Mouse (Mus musculus) heart, embryonic 14.5 days (tissue): ENCODE results near the gene Ttc21a. TPM values are rescaled to one million over a fixed set of nuclear protein-coding genes. Genes with fewer than 3 reads are reported as not detected.

Experiments
- ATAC-seq: fragments of 200-750 bp; cut with Nextera tagmentation; 2 replicates; pipeline ENCODE4 v1.8.0; 2017; ENCODE audit warnings: low read depth, moderate TSS enrichment; ENCODE audit not compliant: insufficient number of reproducible peaks, insufficient read depth, low FRiP score
- H3K27ac ChIP-seq, 2 experiments: fragments of 200-500 bp in 1 of 2; fragments of 300-500 bp in 1 of 2; sonication (generic) in 1 of 2; replicated peaks in 1 of 2; 2 replicates each; pipeline ENCODE4 v1.5.1; 2012 to 2014; ENCODE audit warnings: low read depth in 2 of 2, low read length in 2 of 2, control low read depth in 1 of 2, mild to moderate bottlenecking in 1 of 2, mixed read lengths in 1 of 2; ENCODE audit not compliant: control insufficient read depth in 1 of 2, insufficient read depth in 1 of 2
- H3K27me3 ChIP-seq: fragments of 300-500 bp; sonication (generic); 2 replicates; pipeline ENCODE4 v1.6.1; 2014; ENCODE audit warnings: mild to moderate bottlenecking, low read length, control low read depth; ENCODE audit not compliant: control insufficient read depth, insufficient read depth
- H3K36me3 ChIP-seq: fragments of 300-500 bp; sonication (generic); 2 replicates; pipeline ENCODE4 v1.6.1; 2014; ENCODE audit warnings: mild to moderate bottlenecking, control low read depth, low read length, mixed read lengths; ENCODE audit not compliant: control insufficient read depth, insufficient read depth
- H3K4me1 ChIP-seq, 2 experiments: fragments of 200-500 bp in 1 of 2; fragments of 300-500 bp in 1 of 2; sonication (generic) in 1 of 2; 2 replicates each; pipeline ENCODE4 v1.6.1; 2012 to 2014; ENCODE audit warnings: low read length in 2 of 2, control low read depth in 1 of 2, mixed read lengths in 1 of 2; ENCODE audit not compliant: control insufficient read depth in 2 of 2, insufficient read depth in 2 of 2
- H3K4me2 ChIP-seq: fragments of 300-500 bp; sonication (generic); 2 replicates; pipeline ENCODE4 v1.6.1; 2014; ENCODE audit warnings: mild to moderate bottlenecking, low read length
- H3K4me3 ChIP-seq, 2 experiments: fragments of 200-500 bp in 1 of 2; fragments of 300-500 bp in 1 of 2; sonication (generic) in 1 of 2; 2 replicates each; pipeline ENCODE4 v1.5.1; 2012 to 2014; ENCODE audit warnings: low read length in 2 of 2, mild to moderate bottlenecking in 2 of 2, control low read depth in 1 of 2, low read depth in 1 of 2, moderate library complexity in 1 of 2; ENCODE audit not compliant: control insufficient read depth in 1 of 2, insufficient read depth in 1 of 2
- H3K9ac ChIP-seq: fragments of 300-500 bp; sonication (generic); 2 replicates; pipeline ENCODE4 v1.6.1; 2014; ENCODE audit warnings: mild to moderate bottlenecking, low read length
- H3K9me3 ChIP-seq: fragments of 300-500 bp; sonication (generic); 2 replicates; pipeline ENCODE4 v1.6.1; 2016; ENCODE audit warnings: low read length, control low read depth; ENCODE audit not compliant: control insufficient read depth
- WGBS: fragments of 180-500 bp; shearing (Covaris S2); extraction: QIAGEN DNeasy Blood & Tissue Kit; methylation state at CpG from one replicate; pipeline ENCODE4 v1.1.7; 2014; 5-methylcytosine and 5-hydroxymethylcytosine counted together
- polyA plus RNA-seq: library from polyadenylated mRNA; unstranded; fragments of >200 nt; fragmentation: Nextera tagmentation; extraction: Ambion mirVana; gene quantifications from 2 replicates; pipeline ENCODE4 v1.2.1, GENCODE M21; 2014

Ttc21a gene
- polyA plus RNA-seq, 1 experiment from 2014 or later = 0.49 TPM

DNA sequence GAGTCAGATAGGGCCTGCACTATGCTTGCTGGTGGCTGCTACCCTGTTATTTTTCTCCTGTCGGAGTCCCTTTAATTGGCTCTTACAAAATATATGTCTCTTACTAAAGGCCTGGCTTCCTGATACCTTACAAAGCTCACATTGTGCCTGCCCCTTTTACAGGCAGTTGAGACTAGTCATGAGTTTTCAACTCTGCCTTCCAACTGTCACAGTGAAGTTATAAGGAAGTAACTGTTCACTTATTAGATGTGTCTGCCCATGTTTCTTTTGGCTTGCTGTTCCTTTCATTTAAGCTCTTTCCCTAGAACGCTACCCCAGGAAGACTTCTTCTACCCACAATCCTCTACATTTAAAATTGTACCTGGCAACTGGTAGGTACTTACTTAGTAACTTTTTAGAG, 38.0 kb upstream of the Ttc21a start:
- no peak overlapping the region for H3K9ac ChIP-seq
- no peak overlapping the region for H3K4me2 ChIP-seq
- H3K36me3 ChIP-seq = peaks cover 27% of the 10 kb centered on the region
- no peaks in the 10 kb centered on the region for H3K9me3 ChIP-seq
- peaks cover 5 to 10% of the 10 kb centered on the region in 2 experiments for H3K4me1 ChIP-seq
- H3K27me3 ChIP-seq = no peaks in the 10 kb centered on the region
- no peak overlapping the region for H3K4me3 ChIP-seq
- 92% methylated on average over 2 of the region's 2 CpGs for WGBS
- ATAC-seq = no peak
- no peak overlapping the region for H3K27ac ChIP-seq

DNA sequence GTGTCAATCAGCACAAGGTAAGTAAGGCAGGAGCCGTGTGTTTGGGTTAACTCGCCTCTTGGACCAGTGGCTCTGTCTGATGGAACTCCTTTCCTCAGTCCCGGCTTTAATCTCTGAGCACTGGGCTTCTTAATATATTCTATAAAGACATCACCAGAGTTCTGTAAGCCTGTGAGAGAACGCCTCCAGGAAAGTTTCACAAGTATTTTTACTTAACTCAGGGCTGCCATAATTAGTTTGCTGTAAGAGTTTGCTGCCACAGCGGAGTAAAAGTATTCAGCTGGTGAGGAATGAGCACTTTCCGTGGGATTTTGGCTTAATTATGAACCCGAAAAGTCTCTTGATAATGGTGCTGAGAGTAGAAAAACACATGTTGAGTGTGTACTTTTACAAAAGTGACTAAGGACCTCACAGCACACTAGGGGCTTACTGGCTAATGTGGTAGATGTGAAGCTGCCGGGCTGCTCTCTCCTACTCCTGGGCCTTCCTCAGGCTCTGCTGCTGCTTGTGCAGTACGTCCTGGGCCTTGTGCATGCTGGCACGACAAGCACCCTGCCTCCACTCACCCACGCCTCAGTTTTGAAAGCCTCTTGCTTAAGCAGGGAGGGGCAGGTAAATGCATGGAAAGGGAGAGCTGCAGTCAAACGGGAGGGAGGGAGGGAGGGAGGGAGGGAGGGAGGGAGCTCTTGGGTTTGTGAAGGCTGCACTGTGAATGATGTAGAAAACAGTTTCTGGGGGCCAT, 34.8 kb upstream of the Ttc21a start:
- no peaks in the 10 kb centered on the region for H3K9me3 ChIP-seq
- H3K4me3 ChIP-seq = no peak overlapping the region
- no peak overlapping the region for H3K4me2 ChIP-seq
- no peaks in the 10 kb centered on the region for H3K27me3 ChIP-seq
- no peak overlapping the region for H3K9ac ChIP-seq
- peaks cover 57% of the 10 kb centered on the region for H3K36me3 ChIP-seq
- no peak for ATAC-seq
- 86% methylated on average over 11 of the region's 12 CpGs for WGBS
- no peak overlapping the region for H3K27ac ChIP-seq
- H3K4me1 ChIP-seq = no peaks in the 10 kb centered on the region

DNA sequence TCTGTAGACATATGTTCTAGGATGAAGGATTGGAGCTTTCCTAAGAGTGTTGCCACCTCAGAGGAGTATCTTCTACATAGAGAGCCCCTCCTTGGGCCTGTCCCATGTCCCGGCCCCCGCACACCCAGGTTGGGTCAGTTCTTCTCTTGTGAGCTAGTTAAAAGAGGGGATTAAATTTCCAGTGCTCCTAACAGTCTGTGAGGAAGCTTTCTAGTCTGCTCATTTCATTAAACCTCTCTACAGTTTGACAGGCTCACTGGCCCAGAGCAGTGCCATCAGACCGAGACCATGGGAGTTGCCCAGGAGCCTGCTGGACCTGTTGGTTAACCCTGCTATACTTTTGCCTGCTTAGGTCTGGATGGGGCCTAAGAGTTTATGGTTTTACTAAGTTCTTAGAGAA, 28.7 kb upstream of the Ttc21a start:
- no peak overlapping the region for H3K27ac ChIP-seq
- WGBS = 93% methylated on average over 3 of the region's 3 CpGs
- peaks cover 98% of the 10 kb centered on the region for H3K36me3 ChIP-seq
- H3K27me3 ChIP-seq = no peaks in the 10 kb centered on the region
- H3K4me2 ChIP-seq = no peak overlapping the region
- no peak overlapping the region for H3K4me3 ChIP-seq
- no peaks in the 10 kb centered on the region for H3K9me3 ChIP-seq
- no peak for ATAC-seq
- H3K9ac ChIP-seq = no peak overlapping the region
- no peaks in the 10 kb centered on the region for H3K4me1 ChIP-seq

DNA sequence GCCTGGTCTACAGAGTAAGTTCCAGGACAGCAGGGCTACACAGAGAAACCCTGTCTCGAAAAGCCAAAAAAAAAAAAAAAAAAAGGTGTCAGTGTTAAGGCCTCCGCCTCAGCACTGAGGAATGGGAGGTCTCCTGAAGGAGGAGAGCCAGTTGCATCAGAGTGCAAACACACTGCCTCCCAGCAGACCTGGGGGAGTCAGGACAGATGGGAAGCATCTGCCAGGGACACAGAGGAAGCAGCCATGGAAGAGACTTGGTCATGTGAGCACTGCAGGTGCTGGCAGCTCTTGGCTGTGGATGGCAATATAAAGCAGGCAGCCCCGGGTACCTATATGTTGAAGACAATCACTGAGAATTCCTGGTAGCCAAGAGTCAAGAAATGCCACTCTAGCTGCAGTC, 27.5 kb upstream of the Ttc21a start:
- Histone ChIP-seq H3K9ac (no peak overlapping the region), H3K27me3 (no peaks in the 10 kb centered on the region), H3K4me3 (no peak overlapping the region), H3K27ac (no peak overlapping the region), H3K4me1 (no peaks in the 10 kb centered on the region), H3K36me3 (peaks cover 98% of the 10 kb centered on the region), H3K4me2 (no peak overlapping the region), H3K9me3 (no peaks in the 10 kb centered on the region)
- no peak for ATAC-seq
- WGBS = 84% methylated on average over 3 of the region's 3 CpGs

DNA sequence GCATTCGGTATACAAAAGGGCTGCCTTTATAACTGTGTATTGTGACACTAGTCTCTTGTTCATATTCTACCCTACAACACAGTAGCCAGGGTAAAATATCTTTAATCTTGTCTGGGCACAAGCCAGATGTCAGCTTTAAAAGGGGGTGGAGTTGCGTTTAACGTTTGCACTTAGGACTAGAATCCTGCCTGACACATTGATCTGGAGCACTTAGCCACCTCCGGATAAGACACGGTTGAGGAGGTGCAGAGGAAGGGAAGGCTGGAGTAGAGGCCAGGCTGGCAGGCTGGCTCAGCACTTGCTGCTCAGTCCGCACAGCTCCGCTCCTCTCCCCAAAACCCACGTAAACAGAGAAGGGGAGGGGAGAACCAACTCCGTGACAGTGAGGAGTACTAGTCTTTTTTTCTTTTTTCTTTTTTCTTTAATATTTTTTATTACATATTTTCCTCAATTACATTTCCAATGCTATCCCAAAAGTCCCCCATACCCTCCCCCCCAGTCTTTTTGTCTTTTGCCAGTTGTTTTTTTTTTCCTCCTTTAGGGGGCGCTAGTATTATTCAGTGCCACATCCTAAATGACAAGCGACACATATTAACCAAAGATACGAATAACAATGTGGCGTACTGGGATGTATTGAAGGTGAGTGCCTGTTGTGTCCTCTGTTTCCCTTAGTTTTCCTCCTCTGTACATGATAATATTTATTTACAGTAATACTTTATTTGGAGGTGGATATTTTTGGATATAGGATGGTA, 24.1 kb upstream of the Ttc21a start:
- Histone ChIP-seq H3K4me3 (no peak overlapping the region), H3K27me3 (no peaks in the 10 kb centered on the region), H3K9ac (no peak overlapping the region), H3K36me3 (peaks cover 99% of the 10 kb centered on the region), H3K4me1 (no peaks in the 10 kb centered on the region), H3K27ac (no peak overlapping the region), H3K9me3 (no peaks in the 10 kb centered on the region), H3K4me2 (no peak overlapping the region)
- 69% methylated on average over 13 of the region's 13 CpGs for WGBS
- ATAC-seq = no peak

DNA sequence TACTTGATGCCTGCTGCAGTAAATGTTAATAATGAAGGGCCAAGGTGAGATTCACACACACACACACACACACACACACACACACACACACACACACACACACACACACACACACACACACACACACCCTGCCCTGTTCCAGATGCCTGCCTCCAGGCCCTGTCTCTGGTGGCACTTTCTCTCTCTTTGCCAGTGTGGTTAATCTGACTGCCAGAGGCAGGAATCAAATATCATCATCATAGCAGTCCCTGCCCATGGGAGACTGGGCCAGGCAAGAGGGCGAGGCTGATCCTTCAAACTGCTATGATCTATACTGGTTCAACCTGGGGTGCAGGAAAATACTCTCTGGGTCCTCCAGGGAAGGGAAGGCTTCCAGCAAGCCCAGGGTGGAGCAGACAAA, 17.5 kb upstream of the Ttc21a start:
- WGBS = 76% methylated on average over 1 of the region's 1 CpGs
- ATAC-seq = no peak
- Histone ChIP-seq H3K4me1 (no peaks in the 10 kb centered on the region), H3K27me3 (no peaks in the 10 kb centered on the region), H3K4me2 (no peak overlapping the region), H3K4me3 (no peak overlapping the region), H3K9me3 (no peaks in the 10 kb centered on the region), H3K27ac (no peak overlapping the region), H3K9ac (no peak overlapping the region), H3K36me3 (peaks cover 95% of the 10 kb centered on the region)

DNA sequence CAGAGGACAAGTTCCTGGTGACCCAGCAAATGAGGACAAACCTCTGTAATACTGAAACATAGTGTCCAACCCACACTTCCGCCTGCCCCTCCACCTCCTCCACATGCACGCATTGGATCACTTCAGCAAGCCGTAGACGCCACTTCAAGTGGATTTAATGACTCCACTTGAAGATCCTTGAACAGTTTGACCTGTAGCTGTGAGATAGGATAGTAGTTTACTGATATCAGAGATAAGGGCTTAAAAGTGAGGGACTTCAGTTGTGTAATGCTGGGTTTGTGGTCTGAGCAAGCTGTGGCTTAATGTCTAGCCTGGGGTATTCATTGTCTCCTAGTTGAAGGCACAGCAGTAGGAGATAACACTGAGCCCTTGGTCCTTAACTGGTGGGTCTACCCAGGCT, 13.9 kb upstream of the Ttc21a start:
- peaks cover 96% of the 10 kb centered on the region for H3K36me3 ChIP-seq
- no peaks in the 10 kb centered on the region for H3K27me3 ChIP-seq
- H3K4me2 ChIP-seq = no peak overlapping the region
- no peak for ATAC-seq
- H3K4me3 ChIP-seq = no peak overlapping the region
- H3K4me1 ChIP-seq = no peaks in the 10 kb centered on the region
- H3K9me3 ChIP-seq = no peaks in the 10 kb centered on the region
- no peak overlapping the region for H3K27ac ChIP-seq
- no peak overlapping the region for H3K9ac ChIP-seq
- 52% methylated on average over 4 of the region's 4 CpGs for WGBS
